Mouse (Mus musculus) G1E (cell line): Measurements from ENCODE around the gene Noto.

Source experiments
- CTCF ChIP-seq: IDR thresholded peaks from 2 replicates; pipeline ENCODE4 v1.5.1; 2012; ENCODE audit warnings: low read depth, low read length, inconsistent platforms, mixed read lengths
- GATA1 ChIP-seq: IDR thresholded peaks from 2 replicates; pipeline ENCODE4 v1.6.1; 2012; ENCODE audit warnings: borderline replicate concordance, low read length, inconsistent platforms, mixed read lengths

GRCm38 (mm10) chr6:85380901-85381647 is 42.6 kb upstream of the Noto start:
- TF ChIP-seq CTCF (no peak), GATA1 (no peak)
